Mouse (Mus musculus) thymus, postnatal 0 days (tissue): Measurements from ENCODE around the gene Tppp3. TPM values are rescaled to one million over a fixed set of nuclear protein-coding genes. Genes with fewer than 3 reads are reported as not detected.
A peak's percentile ranks its signal among the peaks of the same experiment; 100 is the strongest.

Experiments
- DNase-seq: peaks from one replicate; pipeline ENCODE4 v3.0.0-alpha.2; 2015; ENCODE audit warnings: low spot score
- polyA plus RNA-seq: library from polyadenylated mRNA; unstranded; fragments of >200 nt; fragmentation: Nextera tagmentation; extraction: Ambion mirVana; gene quantifications from 2 replicates; pipeline ENCODE4 v1.2.1, GENCODE M21; 2015

Tppp3 gene
- polyA plus RNA-seq, 1 experiment from 2014 or later, result 42.4 TPM

- no peak for DNase-seq
These were observed 16.8 kb upstream of the Tppp3 start for GRCm38 (mm10) chr8:105488082-105488481.

- DNase-seq, result no peak
These were observed 13.1 kb upstream of the Tppp3 start for GRCm38 (mm10) chr8:105484392-105484791.

GRCm38 (mm10) chr8:105484030-105484368, 12.7 kb upstream of the Tppp3 start:
- DNase-seq, result no peak

GRCm38 (mm10) chr8:105483212-105484029, 12.1 kb upstream of the Tppp3 start:
- no peak for DNase-seq

GRCm38 (mm10) chr8:105482123-105482522, 10.8 kb upstream of the Tppp3 start:
- no peak for DNase-seq

- DNase-seq, result peak; percentile 43
These were observed 10.1 kb upstream of the Tppp3 start for GRCm38 (mm10) chr8:105481453-105481852.

GRCm38 (mm10) chr8:105481013-105481412, 9.7 kb upstream of the Tppp3 start:
- DNase-seq, result no peak

GRCm38 (mm10) chr8:105477792-105478191, 6.5 kb upstream of the Tppp3 start:
- DNase-seq, result no peak

GRCm38 (mm10) chr8:105476628-105477413, 5.5 kb upstream of the Tppp3 start:
- DNase-seq, result peak; percentile 39

- no peak for DNase-seq
These were observed 4.8 kb upstream of the Tppp3 start for GRCm38 (mm10) chr8:105476161-105476560.

GRCm38 (mm10) chr8:105475742-105476141, 4.4 kb upstream of the Tppp3 start:
- DNase-seq, result no peak

- DNase-seq, result no peak
These were observed 3.9 kb upstream of the Tppp3 start for GRCm38 (mm10) chr8:105475254-105475653.

- no peak for DNase-seq
These were observed 3.4 kb upstream of the Tppp3 start for GRCm38 (mm10) chr8:105474680-105475079.

- peak; percentile 40 for DNase-seq
These were observed 2.7 kb upstream of the Tppp3 start for GRCm38 (mm10) chr8:105473816-105474606.

- no peak for DNase-seq
These were observed 1.7 kb upstream of the Tppp3 start for GRCm38 (mm10) chr8:105472983-105473382.

- DNase-seq, result no peak
These were observed 1.1 kb upstream of the Tppp3 start for GRCm38 (mm10) chr8:105472414-105472932.

GRCm38 (mm10) chr8:105470681-105471313, 529 bp downstream of the Tppp3 start:
- no peak for DNase-seq

GRCm38 (mm10) chr8:105470262-105470661, 1.1 kb downstream of the Tppp3 start:
- DNase-seq, result no peak

- DNase-seq, result no peak
These were observed 1.5 kb downstream of the Tppp3 start for GRCm38 (mm10) chr8:105469816-105470215.

- no peak for DNase-seq
These were observed 2.2 kb downstream of the Tppp3 start for GRCm38 (mm10) chr8:105469041-105469695.
